Mouse (Mus musculus): Measurements from ENCODE around the gene Mybpc3.

Mybpc3 gene

GRCm38 (mm10) chr2:91167629-91168028 lies 49.7 kb downstream of the Mybpc3 start:
- DNase-seq (ENCODE audit: low spot score in 2 of 2) = no peak

- DNase-seq (ENCODE audit: low spot score in 2 of 2) = no peak
These were observed 51.8 kb downstream of the Mybpc3 start for GRCm38 (mm10) chr2:91169587-91170322.

- DNase-seq (ENCODE audit: low spot score in 2 of 2) = no peak
These were observed 57.5 kb downstream of the Mybpc3 start for GRCm38 (mm10) chr2:91175490-91175889.

- DNase-seq (ENCODE audit: low spot score in 2 of 2) = no peak
These were observed 58.3 kb downstream of the Mybpc3 start for GRCm38 (mm10) chr2:91176234-91176633.

- DNase-seq (ENCODE audit: low spot score in 2 of 2) = no peak
These were observed 61.9 kb downstream of the Mybpc3 start for GRCm38 (mm10) chr2:91179825-91180224.

- no peak for DNase-seq (ENCODE audit: low spot score in 2 of 2)
These were observed 62.8 kb downstream of the Mybpc3 start for GRCm38 (mm10) chr2:91180706-91181105.

- peak in 1 of 2 experiments; percentile 63 for DNase-seq (ENCODE audit: low spot score in 2 of 2)
These were observed 64.1 kb downstream of the Mybpc3 start for GRCm38 (mm10) chr2:91182016-91182404.

- peak; percentile 91 for DNase-seq (ENCODE audit: low spot score in 2 of 2)
These were observed 64.6 kb downstream of the Mybpc3 start for GRCm38 (mm10) chr2:91182405-91183147.

- peak; percentile 97 to 98 for DNase-seq (ENCODE audit: low spot score in 2 of 2)
These were observed 65.2 kb downstream of the Mybpc3 start for GRCm38 (mm10) chr2:91183148-91183513.

GRCm38 (mm10) chr2:91183711-91184405 lies 65.9 kb downstream of the Mybpc3 start, which contains the start of gene Madd:
Madd (minus strand) TSS chr2:91183837.
- peak in 1 of 2 experiments; percentile 55 for DNase-seq (ENCODE audit: low spot score in 2 of 2)
